Mouse (Mus musculus) MEL (cell line): ENCODE results near the gene Olfr480. TPM values are rescaled to one million over a fixed set of nuclear protein-coding genes. Genes with fewer than 3 reads are reported as not detected.

Source experiments
- DNase-seq: peaks from one replicate; pipeline ENCODE4 v3.0.0; 2011; ENCODE audit warnings: low read depth, low spot score
- H3K27ac ChIP-seq: 2 replicates; pipeline ENCODE4 v1.5.1; 2012; ENCODE audit warnings: low read depth, mild to moderate bottlenecking, control low read depth, low read length, moderate library complexity; ENCODE audit not compliant: control insufficient read depth
- H3K27me3 ChIP-seq, 2 experiments: fragments of 150-350 bp in 1 of 2; sonication (generic) in 1 of 2; 2 replicates each; pipeline ENCODE4 v1.6.1; 2012; ENCODE audit warnings: low read length in 2 of 2, mild to moderate bottlenecking in 2 of 2, improper control_type of control experiment in 1 of 2, moderate library complexity in 1 of 2; ENCODE audit not compliant: insufficient read depth in 2 of 2, control insufficient read depth in 1 of 2
- H3K36me3 ChIP-seq, 2 experiments: 2 replicates each; pipeline ENCODE4 v1.6.1; 2012 to 2014; ENCODE audit warnings: low read length in 2 of 2, improper control_type of control experiment in 1 of 2, inconsistent platforms in 1 of 2, mild to moderate bottlenecking in 1 of 2; ENCODE audit not compliant: insufficient read depth in 2 of 2, control insufficient read depth in 1 of 2
- H3K4me1 ChIP-seq, 2 experiments: fragments of 150-350 bp in 1 of 2; sonication (generic) in 1 of 2; 2 replicates each; pipeline ENCODE4 v1.6.1; 2012; ENCODE audit warnings: low read length in 2 of 2, improper control_type of control experiment in 1 of 2, mild to moderate bottlenecking in 1 of 2; ENCODE audit not compliant: insufficient read depth in 2 of 2, control insufficient read depth in 1 of 2
- H3K4me3 ChIP-seq, 2 experiments: fragments of 150-350 bp in 1 of 2; sonication (generic) in 1 of 2; 2 replicates each; pipeline ENCODE4 v1.5.1; 2012; ENCODE audit warnings: low read depth in 2 of 2, low read length in 2 of 2, mild to moderate bottlenecking in 2 of 2, moderate library complexity in 2 of 2, control low read depth in 1 of 2, improper control_type of control experiment in 1 of 2; ENCODE audit not compliant: control insufficient read depth in 1 of 2, insufficient read depth in 1 of 2
- H3K79me2 ChIP-seq: 2 replicates; pipeline ENCODE4 v1.6.1; 2012; ENCODE audit warnings: mild to moderate bottlenecking, low read length, moderate library complexity; ENCODE audit not compliant: control insufficient read depth, poor library complexity, insufficient read depth
- H3K9ac ChIP-seq: 2 replicates; pipeline ENCODE4 v1.6.1; 2012; ENCODE audit warnings: low read depth, mild to moderate bottlenecking, control low read depth, low read length, moderate library complexity; ENCODE audit not compliant: control insufficient read depth, poor library complexity, severe bottlenecking
- H3K9me3 ChIP-seq: fragments of 150-350 bp; sonication (generic); replicated peaks from 2 replicates; pipeline ENCODE4 v1.6.1; 2012; ENCODE audit warnings: mild to moderate bottlenecking, low read length, improper control_type of control experiment, moderate library complexity; ENCODE audit not compliant: insufficient read depth
- BHLHE40 ChIP-seq: IDR thresholded peaks from 2 replicates; pipeline ENCODE4 v1.6.1; 2012; ENCODE audit warnings: low read depth, mild to moderate bottlenecking, inconsistent platforms, low read length, improper control_type of control experiment, borderline replicate concordance
- ELF1 ChIP-seq: IDR thresholded peaks from 2 replicates; pipeline ENCODE4 v1.6.1; 2014; ENCODE audit warnings: low read depth, mild to moderate bottlenecking, inconsistent platforms, low read length, improper control_type of control experiment, moderate library complexity
- EP300 ChIP-seq, 2 experiments: IDR thresholded peaks; 2 replicates each; pipeline ENCODE4 v1.6.1; 2011; ENCODE audit warnings: improper control_type of control experiment in 2 of 2, low read length in 2 of 2, low read depth in 1 of 2, mild to moderate bottlenecking in 1 of 2
- GABPA ChIP-seq: IDR thresholded peaks from 2 replicates; pipeline ENCODE4 v1.6.1; 2012; ENCODE audit warnings: low read depth, mild to moderate bottlenecking, inconsistent platforms, low read length, improper control_type of control experiment, moderate library complexity
- GATA1 ChIP-seq: IDR thresholded peaks from 2 replicates; pipeline ENCODE4 v1.6.1; 2011; ENCODE audit warnings: low read depth, low read length, improper control_type of control experiment
- HCFC1 ChIP-seq: IDR thresholded peaks from 2 replicates; pipeline ENCODE4 v1.6.1; 2012; ENCODE audit warnings: low read depth, mild to moderate bottlenecking, inconsistent platforms, low read length, improper control_type of control experiment, moderate library complexity
- MEF2A ChIP-seq: IDR thresholded peaks from 2 replicates; pipeline ENCODE4 v1.6.1; 2014; ENCODE audit warnings: low read depth, mild to moderate bottlenecking, inconsistent platforms, low read length, improper control_type of control experiment; ENCODE audit not compliant: poor library complexity, insufficient replicate concordance, severe bottlenecking; ENCODE audit errors: extremely low read depth
- MXI1 ChIP-seq: IDR thresholded peaks from 2 replicates; pipeline ENCODE4 v1.6.1; 2011; ENCODE audit warnings: mild to moderate bottlenecking, low read depth, low read length, improper control_type of control experiment
- MYB ChIP-seq: IDR thresholded peaks from 2 replicates; pipeline ENCODE4 v1.6.1; 2011; ENCODE audit warnings: mild to moderate bottlenecking, low read depth, low read length, improper control_type of control experiment
- NELFE ChIP-seq: IDR thresholded peaks from 2 replicates; pipeline ENCODE4 v1.6.1; 2011; ENCODE audit warnings: low read depth, low read length, improper control_type of control experiment
- POLR2A ChIP-seq, 2 experiments: IDR thresholded peaks; 2 replicates each; pipeline ENCODE4 v1.6.1; 2011 to 2012; ENCODE audit warnings: low read length in 2 of 2, mild to moderate bottlenecking in 2 of 2, control low read depth in 1 of 2, improper control_type of control experiment in 1 of 2, low read depth in 1 of 2, moderate library complexity in 1 of 2; ENCODE audit not compliant: control insufficient read depth in 1 of 2, insufficient read depth in 1 of 2, poor library complexity in 1 of 2
- POLR2AphosphoS2 ChIP-seq: IDR thresholded peaks from 2 replicates; pipeline ENCODE4 v1.6.1; 2011; ENCODE audit warnings: low read length, improper control_type of control experiment
- RAD21 ChIP-seq: IDR thresholded peaks from 2 replicates; pipeline ENCODE4 v1.6.1; 2011; ENCODE audit warnings: mild to moderate bottlenecking, low read depth, low read length, improper control_type of control experiment
- SIN3A ChIP-seq: IDR thresholded peaks from 2 replicates; pipeline ENCODE4 v1.6.1; 2012; ENCODE audit warnings: low read length, improper control_type of control experiment, inconsistent platforms
- SMC3 ChIP-seq: IDR thresholded peaks from 2 replicates; pipeline ENCODE4 v1.6.1; 2011; ENCODE audit warnings: low read depth, low read length, improper control_type of control experiment
- TAL1 ChIP-seq: IDR thresholded peaks from 2 replicates; pipeline ENCODE4 v1.6.1; 2012; ENCODE audit warnings: mild to moderate bottlenecking, inconsistent platforms, low read length, moderate library complexity, mixed read lengths
- TBP ChIP-seq: IDR thresholded peaks from 2 replicates; pipeline ENCODE4 v1.8.0; 2011; ENCODE audit warnings: low read depth, low read length, improper control_type of control experiment
- TCF12 ChIP-seq: IDR thresholded peaks from 2 replicates; pipeline ENCODE4 v1.6.1; 2014; ENCODE audit warnings: low read depth, mild to moderate bottlenecking, inconsistent platforms, low read length, improper control_type of control experiment, moderate library complexity
- USF1 ChIP-seq: IDR thresholded peaks from 2 replicates; pipeline ENCODE4 v1.6.1; 2014; ENCODE audit warnings: low read depth, mild to moderate bottlenecking, inconsistent platforms, low read length, improper control_type of control experiment, moderate library complexity
- USF2 ChIP-seq, 2 experiments: IDR thresholded peaks; 2 replicates each; pipeline ENCODE4 v1.6.1; 2011 to 2012; ENCODE audit warnings: improper control_type of control experiment in 2 of 2, low read length in 2 of 2, borderline replicate concordance in 1 of 2, inconsistent platforms in 1 of 2, low read depth in 1 of 2, mild to moderate bottlenecking in 1 of 2; ENCODE audit not compliant: insufficient read depth in 1 of 2
- ZMIZ1 ChIP-seq: IDR thresholded peaks from 2 replicates; pipeline ENCODE4 v1.6.1; 2012; ENCODE audit warnings: low read depth, mild to moderate bottlenecking, inconsistent platforms, low read length, improper control_type of control experiment, moderate library complexity
- polyA plus RNA-seq, 2 experiments: library from polyadenylated mRNA; stranded (reverse) in 1 of 2; unstranded in 1 of 2; fragments of >175 nt in 1 of 2; fragments of >200 nt in 1 of 2; gene quantifications; 2 replicates each; pipeline versions ENCODE4 v1.2.1 to v1.2.4; 2012; ENCODE audit warnings: low replicate concordance in 2 of 2, low read depth in 1 of 2; ENCODE audit not compliant: insufficient read length in 2 of 2, insufficient read depth in 1 of 2, missing spikeins in 1 of 2
- total RNA-seq: library from RNA; depleted of rRNA; stranded (reverse); fragments of 300-350 nt; gene quantifications from 2 replicates; pipeline ENCODE4 v1.2.3, GENCODE M21; 2012

Gene Olfr480
- total and polyA plus RNA-seq, 3 experiments = not detected

GRCm38 (mm10) chr7:108097486-108097885 is 30.3 kb upstream of the Olfr480 start, which contains the start of gene Olfr482:
Olfr482 (minus strand) TSS chr7:108097586.
- no peaks in the 10 kb centered on the region for H3K9me3 ChIP-seq
- TF ChIP-seq SMC3 (no peak), EP300 (IDR thresholded peaks at IDR 0.05; ENCODE audit: low read depth in 1 of 2, low read length in 2 of 2) (no peak), MXI1 (no peak), POLR2A (IDR thresholded peaks at IDR 0.05; ENCODE audit: control insufficient read depth in 1 of 2, insufficient read depth in 1 of 2, low read depth in 1 of 2, low read length in 2 of 2, poor library complexity in 1 of 2) (no peak), SIN3A (no peak), USF1 (no peak), MYB (no peak), ELF1 (no peak), POLR2AphosphoS2 (no peak), MEF2A (no peak), GABPA (no peak)
- H3K79me2 ChIP-seq = no peaks in the 10 kb centered on the region
- no peaks in the 10 kb centered on the region for H3K27me3 ChIP-seq
- DNase-seq = no peak
- no peaks in the 10 kb centered on the region for H3K36me3 ChIP-seq
- no peak within 1 kb of the TSS for H3K4me3 ChIP-seq
- H3K4me1 ChIP-seq = no peaks in the 10 kb centered on the region
- H3K9ac ChIP-seq = no peak within 1 kb of the TSS
- no peak within 1 kb of the TSS for H3K27ac ChIP-seq

- Histone ChIP-seq H3K27me3 (no peaks in the 10 kb centered on the region), H3K9me3 (no peaks in the 10 kb centered on the region), H3K4me1 (no peaks in the 10 kb centered on the region), H3K4me3 (no peak within 1 kb of the TSS), H3K9ac (no peak within 1 kb of the TSS), H3K27ac (no peak within 1 kb of the TSS), H3K79me2 (no peaks in the 10 kb centered on the region), H3K36me3 (no peaks in the 10 kb centered on the region)
- no peak for DNase-seq
- TF ChIP-seq POLR2AphosphoS2 = no peak
- TF ChIP-seq TAL1 = no peak
- TF ChIP-seq TCF12 = no peak
- no peak for TF ChIP-seq POLR2A (IDR thresholded peaks at IDR 0.05; ENCODE audit: control insufficient read depth in 1 of 2, insufficient read depth in 1 of 2, low read depth in 1 of 2, low read length in 2 of 2, poor library complexity in 1 of 2)
- no peak for TF ChIP-seq BHLHE40
- no peak for TF ChIP-seq EP300 (IDR thresholded peaks at IDR 0.05; ENCODE audit: low read depth in 1 of 2, low read length in 2 of 2)
- TF ChIP-seq HCFC1 = no peak
- no peak for TF ChIP-seq MEF2A
- TF ChIP-seq NELFE = no peak
- no peak for TF ChIP-seq USF2 (IDR thresholded peaks at IDR 0.05; ENCODE audit: borderline replicate concordance in 1 of 2, insufficient read depth in 1 of 2, low read depth in 1 of 2, low read length in 2 of 2)
- TF ChIP-seq ELF1 = no peak
- TF ChIP-seq RAD21 = no peak
- no peak for TF ChIP-seq TBP
- TF ChIP-seq USF1 = no peak
- no peak for TF ChIP-seq GATA1
- TF ChIP-seq MXI1 = no peak
- no peak for TF ChIP-seq SMC3
- TF ChIP-seq ZMIZ1 = no peak
These were observed 12.4 kb upstream of the Olfr480 start, which contains the start of gene Olfr481 for GRCm38 (mm10) chr7:108079555-108079954. Olfr481 (plus strand) TSS chr7:108079855.
